Mouse (Mus musculus): ENCODE results near the gene Mgarp.
"Not testable (repeated sequence)": the region's sequence is repeated elsewhere in the genome, so short reads cannot be mapped to it uniquely, and the experiment has no call there.

Mgarp gene

GRCm38 (mm10) chr3:51396219-51397068 lies at the start of gene Mgarp:
Gene Mgarp, minus strand, starts transcription at chr3:51396738.
- peak; percentile 42 to 44 for DNase-seq

- DNase-seq = no peak
Measured at GRCm38 (mm10) chr3:51434871-51435595, 38.5 kb upstream of the Mgarp start.

DNA sequence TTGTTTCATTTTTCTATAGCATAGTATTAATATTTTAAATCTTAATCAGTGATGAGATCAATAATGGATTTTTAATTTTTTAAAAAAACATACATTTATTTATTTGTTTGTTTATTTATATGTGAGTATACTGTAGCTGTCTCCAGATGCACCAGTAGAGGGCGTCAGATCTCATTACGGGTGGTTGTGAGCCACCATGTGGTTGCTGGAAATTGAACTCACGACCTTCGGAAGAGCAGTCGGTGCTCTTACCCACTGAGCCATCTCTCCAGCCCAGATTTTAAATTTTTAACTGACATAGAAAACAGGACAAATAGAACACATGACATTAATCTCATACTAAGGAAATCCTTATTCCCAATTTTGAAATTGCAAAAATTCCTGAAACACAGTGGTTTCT lies 37.8 kb upstream of the Mgarp start:
- not testable (repeated sequence) for DNase-seq

DNA sequence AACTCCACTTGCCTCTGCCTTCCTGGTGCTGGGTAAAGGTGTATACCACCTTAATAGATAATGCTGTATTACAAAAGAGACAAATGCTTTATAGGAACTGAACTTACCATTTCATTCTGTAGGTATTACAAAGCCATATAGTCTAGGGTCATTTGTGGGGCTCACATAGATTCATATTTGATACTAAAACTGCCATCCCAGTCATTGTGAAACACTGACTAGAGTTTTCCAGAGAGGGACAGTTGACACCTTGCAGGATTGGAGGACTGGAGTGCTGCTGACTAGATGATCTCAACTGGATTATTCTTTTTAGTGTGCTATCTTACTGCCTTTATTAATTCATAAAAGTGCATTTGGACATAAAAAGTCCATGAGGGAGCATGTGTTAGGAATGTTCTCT lies 28.9 kb upstream of the Mgarp start:
- no peak for DNase-seq

DNA sequence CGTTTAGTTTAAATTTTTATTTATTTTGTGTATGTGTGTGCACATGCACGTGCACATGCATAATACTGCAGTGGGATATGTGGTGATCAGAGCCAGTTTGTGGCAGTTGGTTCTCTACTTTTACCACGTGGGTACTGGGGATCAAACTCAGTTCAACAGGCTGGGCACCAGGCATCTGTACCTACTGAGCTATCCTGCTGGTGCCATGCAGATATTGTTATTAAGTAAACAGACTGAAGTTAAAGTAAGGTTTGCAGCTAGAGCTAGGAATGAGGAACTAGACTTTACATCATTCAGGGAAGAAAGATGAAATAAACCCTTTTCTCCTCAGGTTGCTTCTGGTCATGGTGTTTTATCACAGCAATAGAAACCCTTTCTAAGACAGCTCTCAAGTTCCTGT lies 25.4 kb upstream of the Mgarp start:
- DNase-seq = no peak

DNA sequence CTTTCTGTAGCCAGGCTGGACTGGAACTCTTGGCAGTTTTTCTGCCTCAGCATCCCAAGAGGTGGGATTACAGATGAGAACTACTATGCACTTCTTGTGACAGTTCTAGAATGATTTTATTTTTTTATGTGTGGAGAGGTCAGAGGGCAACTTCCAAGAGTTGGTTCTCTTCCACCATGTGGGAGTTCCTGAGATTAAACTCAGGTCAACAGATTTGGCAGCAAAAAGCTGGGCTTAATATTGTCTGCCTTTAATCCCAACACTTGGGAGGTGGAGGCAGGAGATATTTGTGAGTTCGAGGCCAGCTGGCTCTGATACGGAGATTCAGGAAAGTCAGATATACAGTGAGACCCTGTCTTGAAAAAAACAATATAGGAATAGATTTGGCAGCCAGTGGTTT lies 21.4 kb upstream of the Mgarp start:
- DNase-seq = no peak

DNA sequence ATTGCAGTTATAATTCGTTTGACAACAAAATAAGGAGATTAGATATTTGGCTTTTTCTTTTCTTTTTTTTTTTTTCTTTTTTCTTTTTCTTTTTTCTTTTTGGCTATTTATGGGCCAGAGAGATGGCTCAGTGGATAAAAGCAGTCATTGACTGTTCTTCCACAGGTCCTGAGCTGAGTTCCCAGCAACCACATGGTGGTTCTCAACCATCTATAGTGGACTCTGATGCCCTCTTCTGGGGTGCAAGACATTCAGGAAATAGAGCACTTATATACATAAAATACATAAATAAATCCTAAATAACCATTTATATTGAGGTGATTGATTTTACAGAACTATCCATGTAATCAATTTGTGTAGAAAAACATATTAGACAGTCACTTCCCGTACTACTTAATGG lies 20.9 kb upstream of the Mgarp start:
- no peak for DNase-seq

GRCm38 (mm10) chr3:51417135-51417458 lies 20.6 kb upstream of the Mgarp start:
- DNase-seq = no peak

DNA sequence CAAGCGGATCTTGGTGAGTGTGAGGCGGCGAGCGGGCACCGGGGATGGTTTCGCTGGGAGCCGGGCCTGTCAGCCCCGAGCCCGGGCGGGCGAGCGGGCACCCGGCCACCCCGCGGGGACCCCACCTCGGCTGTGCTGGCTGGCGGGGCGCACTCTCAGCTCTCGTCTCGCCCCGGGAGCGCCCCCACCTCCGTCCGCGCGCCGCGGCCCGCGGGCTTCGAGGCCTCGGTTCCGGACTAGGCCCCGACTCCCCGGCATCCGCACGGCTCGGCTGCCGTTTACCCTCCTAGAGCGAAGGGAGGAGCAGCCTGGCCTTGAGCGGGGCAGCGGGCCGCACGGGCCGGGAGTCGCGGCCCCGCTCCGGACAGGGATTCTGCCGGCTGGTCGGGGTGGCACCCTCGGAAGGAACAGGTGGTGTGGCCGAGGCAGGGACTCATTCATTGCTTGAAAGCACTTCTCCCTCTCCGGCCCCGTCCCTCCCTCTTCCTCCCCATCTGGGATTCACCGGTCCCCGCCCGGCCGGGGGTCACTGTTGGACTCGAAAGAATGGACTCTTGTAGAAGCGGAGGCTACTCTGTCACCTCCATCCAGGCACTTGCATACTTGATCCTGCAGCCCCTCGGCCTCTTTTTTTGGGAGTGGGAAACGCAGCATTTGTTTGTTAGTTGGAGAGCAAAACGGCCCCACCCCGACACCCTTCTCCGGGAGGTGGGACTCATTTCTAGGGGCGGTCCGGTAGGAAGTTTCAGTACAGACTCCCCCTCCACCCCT lies 20.0 kb upstream of the Mgarp start:
- DNase-seq = peak in 1 of 2 experiments; percentile 67

- DNase-seq = no peak
Measured at GRCm38 (mm10) chr3:51416073-51416363, 19.5 kb upstream of the Mgarp start.

DNA sequence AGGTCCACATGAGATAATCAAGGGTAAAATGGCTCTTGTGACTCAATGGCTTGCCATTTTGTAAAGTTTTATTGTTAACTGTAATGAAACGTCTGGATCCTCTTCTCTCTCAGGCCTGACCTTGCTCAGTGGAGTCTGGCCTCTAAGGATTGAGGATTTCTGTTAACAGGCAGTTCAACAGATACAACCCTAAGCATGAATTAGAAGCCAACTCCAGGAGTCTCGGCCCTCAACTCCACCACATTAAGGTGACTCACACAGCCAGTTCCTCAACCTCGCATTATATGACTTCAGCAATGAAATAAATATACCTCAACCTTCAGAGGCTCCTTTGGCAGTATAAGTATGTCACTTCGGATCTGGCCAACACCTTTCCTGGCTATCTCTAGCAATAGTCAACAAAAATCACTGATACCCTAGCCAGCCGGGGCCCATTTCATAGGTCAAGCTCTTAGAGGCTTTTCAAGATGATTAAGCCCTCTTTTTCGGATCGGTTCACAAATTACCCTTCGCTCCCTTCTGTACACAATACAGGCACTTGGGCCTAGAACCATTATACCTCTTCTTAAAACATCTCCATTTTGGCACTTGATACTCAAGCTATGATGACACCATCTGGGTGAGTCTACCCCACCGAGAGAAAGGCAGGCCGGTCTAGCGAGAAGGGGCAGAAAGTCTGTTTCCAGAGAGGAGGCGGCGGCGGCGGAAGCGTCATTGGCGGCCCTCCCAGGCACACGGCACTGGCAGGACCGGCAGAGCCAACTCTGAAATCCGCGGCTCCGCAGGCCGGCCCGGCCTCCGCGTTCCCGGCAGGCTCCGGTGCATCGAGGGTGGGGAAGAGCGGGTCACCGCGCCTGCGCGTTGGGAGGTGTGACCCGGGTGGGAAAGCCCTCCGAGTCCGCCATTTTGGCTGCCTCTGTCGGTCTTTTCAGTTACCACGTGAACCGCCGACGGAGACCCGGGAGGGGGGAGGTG lies 18.8 kb upstream of the Mgarp start, which contains the start of gene Naa15:
Gene Naa15, plus strand, starts transcription at position 51 of the 975 bp plus-strand sequence.
- peak; percentile 96 to 98 for DNase-seq

GRCm38 (mm10) chr3:51413276-51413675 lies 16.7 kb upstream of the Mgarp start:
- DNase-seq = no peak

GRCm38 (mm10) chr3:51412457-51412856 lies 15.9 kb upstream of the Mgarp start:
- no peak for DNase-seq

GRCm38 (mm10) chr3:51408561-51409183 lies 12.1 kb upstream of the Mgarp start, which contains the start of gene Ndufc1:
Gene Ndufc1, minus strand, starts transcription at chr3:51408988.
- DNase-seq = peak; percentile 100

- DNase-seq = peak in 1 of 2 experiments; percentile 40
Measured at GRCm38 (mm10) chr3:51407870-51408560, 11.5 kb upstream of the Mgarp start.

DNA sequence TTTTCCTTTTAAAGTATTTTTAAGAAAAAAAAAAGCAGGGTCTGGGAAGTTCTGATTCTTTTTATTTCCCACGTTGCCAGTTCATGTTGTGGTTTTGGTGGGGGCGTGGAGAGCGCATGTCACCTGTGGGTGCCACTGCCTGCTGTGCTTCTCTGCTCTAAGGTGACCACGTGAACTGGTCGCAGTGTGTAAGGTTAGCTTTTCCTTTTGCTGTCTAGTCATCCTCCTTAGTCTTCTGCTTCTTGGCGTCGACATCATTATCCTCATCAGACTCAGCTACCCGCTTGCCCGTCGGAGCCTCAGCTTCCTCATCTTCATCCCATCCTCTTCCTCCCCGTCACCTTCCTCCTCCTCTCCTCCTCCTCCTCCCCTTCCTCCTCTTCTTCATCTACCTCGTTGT lies 6.1 kb upstream of the Mgarp start:
- no peak for DNase-seq

DNA sequence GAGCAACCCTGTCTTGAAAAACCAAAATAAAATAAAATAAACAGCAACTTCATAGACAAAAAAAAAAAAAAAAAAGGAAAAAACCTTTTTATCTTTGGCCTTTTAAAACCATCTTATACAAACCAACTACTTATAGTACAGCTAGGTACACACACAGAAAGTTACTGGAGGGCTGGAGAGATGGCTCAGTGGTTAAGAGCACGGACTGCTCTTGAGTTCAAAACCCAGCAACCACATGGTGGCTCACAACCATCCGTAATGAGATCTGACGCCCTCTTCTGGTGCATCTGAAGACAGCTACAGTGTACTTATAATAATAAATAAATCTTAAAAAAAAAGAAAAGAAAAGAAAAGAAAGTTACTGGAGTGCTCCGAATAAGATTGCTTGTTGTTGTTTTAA lies 5.5 kb upstream of the Mgarp start:
- not testable (repeated sequence) for DNase-seq

- DNase-seq = no peak
Measured at GRCm38 (mm10) chr3:51400682-51401081, 4.1 kb upstream of the Mgarp start.

- no peak for DNase-seq
Measured at GRCm38 (mm10) chr3:51399531-51399930, 3.0 kb upstream of the Mgarp start.

DNA sequence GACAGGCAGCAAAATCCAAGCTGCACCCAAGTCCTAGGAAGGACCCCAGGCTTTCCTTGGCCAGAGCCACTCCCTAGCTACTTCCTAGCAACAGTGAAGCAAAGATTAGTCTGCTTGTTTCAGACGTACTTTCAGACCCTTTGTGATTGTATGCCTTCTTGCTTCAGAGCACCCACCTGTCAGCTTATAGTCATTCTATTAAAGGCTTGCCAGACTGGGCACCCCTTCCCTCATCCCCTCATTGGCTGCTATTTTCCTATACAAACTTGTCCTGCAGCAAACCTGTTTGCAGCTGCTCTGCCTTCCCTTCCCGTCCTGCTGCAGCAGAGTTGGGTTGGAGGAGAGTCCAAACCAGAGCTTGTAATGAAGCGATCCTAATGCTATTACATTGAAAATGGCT lies 2.1 kb upstream of the Mgarp start:
- no peak for DNase-seq

DNA sequence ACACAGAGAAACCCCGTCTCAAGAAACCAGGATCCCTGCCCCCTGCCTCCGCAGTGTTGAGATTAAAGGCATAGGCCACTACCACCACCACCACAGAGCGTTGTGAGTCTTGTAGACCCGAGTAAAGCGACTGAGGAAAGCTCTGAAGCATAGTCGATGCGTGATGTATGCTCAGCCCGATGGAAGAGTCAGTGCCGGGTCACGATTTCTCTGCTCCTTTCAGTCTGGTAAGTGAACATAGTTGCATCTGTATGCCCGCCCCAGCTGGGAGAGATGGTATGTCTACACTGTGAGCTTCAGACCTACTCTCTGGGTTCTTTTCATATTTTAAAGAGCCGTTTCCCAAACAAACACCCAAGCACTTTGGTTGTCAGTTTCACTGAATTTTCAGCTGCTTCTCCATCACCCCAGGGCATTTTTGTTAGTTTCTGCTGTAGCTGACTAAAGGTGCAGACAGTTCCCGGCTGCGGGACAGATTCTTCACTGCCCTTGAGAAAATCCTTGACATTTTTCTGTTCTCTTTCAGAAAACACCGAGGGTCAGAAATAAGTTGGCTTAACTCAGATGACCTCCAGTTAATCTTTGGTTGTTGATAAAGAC lies 1.3 kb upstream of the Mgarp start:
- DNase-seq = no peak

All from cerebellum, postnatal 14 days (tissue).